Mouse (Mus musculus) gastrocnemius, postnatal 25 days (tissue): Measurements from ENCODE around the gene Smim5. TPM values are rescaled to one million over a fixed set of nuclear protein-coding genes. Genes with fewer than 3 reads are reported as not detected.

ENCODE experiments used
- DNase-seq: peaks from one replicate; pipeline ENCODE4 v3.0.0; 2022
- total RNA-seq, 2 experiments: library from RNA; stranded (reverse); gene quantifications; 1 replicate in 1 of 2; 2 replicates in 1 of 2; pipeline ENCODE4 v1.2.3; 2021

Gene Smim5
- total RNA-seq, 2 experiments from 2014 or later = 0.51 to 1.9 TPM

DNA sequence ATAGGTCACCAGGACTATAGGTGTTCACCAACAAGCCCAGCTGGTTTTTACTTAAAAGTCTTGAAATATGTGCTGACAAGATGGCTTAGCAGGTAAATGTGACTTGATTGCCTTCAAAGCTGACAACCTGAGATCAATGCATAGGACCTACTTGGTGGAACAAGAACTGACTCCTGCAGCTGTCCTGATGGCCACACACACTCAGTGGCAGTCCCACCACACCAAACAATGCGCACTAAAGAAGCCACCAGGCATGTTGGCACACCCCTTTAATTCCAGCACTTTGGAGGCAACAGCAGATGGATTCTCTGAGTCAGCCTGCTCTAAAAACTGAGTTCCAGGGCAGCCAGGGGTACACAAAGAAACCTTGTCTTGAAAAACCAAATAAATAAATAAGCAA, 22.2 kb downstream of the Smim5 start:
- no peak for DNase-seq

DNA sequence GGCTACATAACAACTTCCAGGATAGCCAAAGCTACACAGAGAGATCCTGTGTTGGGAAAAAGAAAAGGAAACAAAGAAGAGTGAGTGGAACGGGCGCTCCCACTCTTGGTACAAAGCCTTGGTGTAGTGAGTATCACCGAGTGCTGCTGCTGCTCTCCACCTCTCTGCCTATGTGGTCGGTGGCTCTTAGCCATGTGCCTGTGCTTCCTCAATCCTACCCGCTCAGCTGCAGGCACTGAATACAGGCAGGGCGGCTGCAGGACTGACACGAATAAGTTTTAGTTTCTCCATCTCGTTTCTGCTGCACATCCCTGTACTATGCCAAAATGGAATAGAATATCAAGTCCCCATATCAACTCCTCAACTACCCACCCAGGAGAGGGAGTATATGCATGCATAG, 29.3 kb downstream of the Smim5 start:
- DNase-seq = no peak

DNA sequence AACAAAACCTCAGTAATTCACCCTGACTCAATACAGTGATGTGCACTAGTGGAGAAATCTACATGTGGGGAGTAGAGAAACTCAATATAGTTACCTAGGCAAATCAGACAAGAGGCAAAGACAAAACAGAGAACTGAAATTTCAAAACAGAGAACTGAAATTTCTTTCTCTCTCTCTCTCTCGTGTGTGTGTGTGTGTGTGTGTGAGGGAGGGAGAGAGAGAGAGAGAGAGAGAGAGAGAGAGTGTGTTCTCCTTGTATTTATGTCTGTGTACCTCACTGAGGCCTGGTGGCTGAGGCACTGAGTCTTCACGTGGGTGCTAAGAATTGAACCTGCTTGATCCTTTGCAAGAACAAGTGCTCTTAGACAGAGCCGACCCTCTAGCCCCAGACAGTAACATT, 30.1 kb downstream of the Smim5 start:
- DNase-seq = no peak

DNA sequence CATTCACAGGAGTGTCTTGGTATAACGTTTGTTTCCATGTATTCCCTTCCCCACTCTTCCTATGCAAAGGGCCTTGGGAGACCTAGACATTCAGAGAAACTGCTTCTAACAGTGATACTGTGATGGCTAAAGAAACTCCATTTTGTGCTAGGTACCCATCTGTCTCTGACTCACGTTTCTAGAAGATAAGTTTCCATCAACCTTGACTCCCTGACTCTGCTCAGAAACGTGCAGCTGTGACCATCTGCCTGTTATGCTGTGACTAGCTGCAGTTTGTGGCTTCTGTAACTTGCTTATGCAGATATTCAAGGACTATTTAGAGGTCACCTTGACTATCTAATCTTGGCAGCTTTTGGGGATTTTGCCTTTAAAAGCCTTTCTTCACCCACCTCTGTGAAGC, 31.5 kb downstream of the Smim5 start:
- DNase-seq = no peak

DNA sequence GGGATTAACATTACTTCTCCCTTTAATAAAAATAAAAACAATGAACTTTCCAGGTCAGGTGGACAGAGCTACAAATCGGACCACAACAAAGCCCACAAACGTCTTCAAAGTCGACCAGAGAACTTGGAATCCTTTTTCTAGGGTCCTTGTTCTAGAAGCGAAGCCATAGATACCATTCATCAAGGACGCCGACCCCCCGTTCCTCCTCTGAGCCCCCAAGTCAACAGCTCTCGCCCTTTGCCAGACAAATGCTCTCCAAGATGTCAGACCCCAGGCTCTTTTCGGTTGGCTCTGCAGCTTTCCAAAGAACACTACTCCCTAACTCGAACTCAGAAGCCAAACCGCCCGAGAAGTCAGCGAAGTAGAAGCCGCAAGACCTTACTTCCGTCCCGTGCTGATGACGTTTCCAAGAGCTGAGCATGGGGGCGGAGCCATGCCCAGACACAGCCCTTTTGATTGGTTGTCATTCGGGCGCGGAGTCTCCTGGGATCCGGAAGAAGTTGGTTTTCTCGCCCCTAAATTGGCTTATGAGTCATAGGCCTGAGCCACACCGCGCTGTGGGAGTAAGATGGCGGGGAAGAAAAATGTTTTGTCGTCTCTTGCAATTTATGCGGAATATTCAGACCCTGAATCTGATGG, 33.5 kb downstream of the Smim5 start, which contains the start of the genes Sap30bp and Recql5:
Gene Sap30bp (plus strand): TSS at position 175 of the 639 bp plus-strand sequence.
Gene Recql5 (minus strand): TSS at position 370 of the 639 bp plus-strand sequence.
- peak; percentile 95 for DNase-seq

DNA sequence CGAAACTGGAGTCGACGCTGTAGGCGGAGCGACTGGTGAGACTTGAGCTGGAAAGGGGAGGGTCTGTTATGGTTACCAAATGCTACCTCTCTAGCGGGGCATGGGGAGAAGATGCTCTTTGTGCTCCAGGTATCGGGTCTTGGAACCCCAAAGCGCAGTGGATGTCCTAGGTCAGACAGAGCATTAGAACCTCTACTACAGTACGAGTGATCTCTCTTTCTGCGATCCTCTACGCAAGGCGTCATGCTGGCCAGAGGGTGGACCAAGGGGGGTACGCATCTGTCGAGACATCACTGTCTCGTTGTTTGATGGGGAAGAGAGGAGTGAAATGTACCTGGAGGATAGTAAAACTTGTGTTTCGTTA, 34.0 kb downstream of the Smim5 start:
- no peak for DNase-seq

DNA sequence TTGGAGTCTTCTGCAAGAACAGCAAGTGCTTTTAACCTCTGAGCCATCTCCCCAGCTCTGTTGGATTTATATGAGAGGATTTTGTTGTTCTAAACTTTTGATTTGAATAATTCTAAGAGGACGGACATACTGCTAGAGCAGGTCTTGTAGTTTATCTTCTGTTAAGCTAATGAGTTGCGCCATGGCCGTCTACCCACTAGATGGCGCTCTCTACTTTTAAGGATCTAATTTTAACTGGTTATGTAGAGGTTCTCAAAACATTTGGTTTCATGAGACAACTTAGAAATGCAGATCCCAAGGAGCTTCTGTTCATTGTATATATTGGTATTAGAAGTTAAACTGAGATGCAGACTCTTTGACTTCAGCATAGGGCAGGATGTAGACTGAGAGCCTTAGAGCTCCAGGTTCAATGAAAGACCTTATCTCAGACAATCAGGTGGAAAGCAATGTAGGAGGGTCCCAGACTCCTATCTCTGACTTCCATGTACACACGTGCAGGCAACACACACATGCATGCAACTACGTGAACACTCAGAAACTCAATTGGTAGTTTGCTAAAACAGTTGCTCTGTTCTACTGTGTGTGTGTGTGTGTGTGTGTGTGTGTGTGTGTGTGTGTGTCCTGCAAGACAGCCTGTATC, 40.0 kb downstream of the Smim5 start:
- no peak for DNase-seq

DNA sequence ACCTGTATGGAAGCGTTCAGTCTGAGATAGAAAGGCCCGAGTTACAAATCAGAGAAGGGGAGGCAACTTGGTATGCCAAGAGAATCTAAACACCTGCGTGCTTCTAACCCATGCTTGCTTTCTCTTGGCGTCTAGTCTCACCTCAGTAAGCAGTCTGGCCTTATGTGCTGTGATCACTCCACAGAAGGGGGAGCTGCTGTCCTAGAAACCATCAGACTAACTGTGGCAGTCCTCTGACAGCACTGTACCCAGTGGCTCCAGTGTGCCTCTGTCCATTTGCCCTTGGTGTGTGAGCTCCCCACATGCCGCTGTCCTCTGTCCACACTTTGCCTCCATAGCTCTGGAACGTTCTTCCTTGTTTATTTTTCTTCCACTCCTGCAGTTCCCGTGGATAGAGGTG, 42.2 kb downstream of the Smim5 start:
- DNase-seq = no peak

DNA sequence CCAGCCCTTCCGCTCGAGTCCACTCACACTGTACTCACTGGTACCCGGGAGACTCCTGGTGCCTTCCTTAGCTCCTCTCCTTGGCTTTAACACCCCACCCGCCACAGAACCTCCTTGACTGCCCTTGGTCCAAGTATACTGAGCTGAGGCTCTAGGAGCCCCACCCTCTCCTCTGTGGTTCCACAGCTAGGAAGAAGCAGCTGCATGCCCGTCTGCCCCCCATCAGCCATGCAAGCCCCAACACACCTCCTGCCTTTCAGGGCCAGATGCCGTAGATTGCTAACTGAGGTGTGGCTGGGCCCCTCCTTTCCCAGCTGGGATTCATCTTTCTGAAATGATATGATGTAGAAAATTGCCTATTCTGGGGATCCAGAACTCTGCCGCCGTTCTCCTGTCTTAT, 45.5 kb downstream of the Smim5 start:
- DNase-seq = no peak

DNA sequence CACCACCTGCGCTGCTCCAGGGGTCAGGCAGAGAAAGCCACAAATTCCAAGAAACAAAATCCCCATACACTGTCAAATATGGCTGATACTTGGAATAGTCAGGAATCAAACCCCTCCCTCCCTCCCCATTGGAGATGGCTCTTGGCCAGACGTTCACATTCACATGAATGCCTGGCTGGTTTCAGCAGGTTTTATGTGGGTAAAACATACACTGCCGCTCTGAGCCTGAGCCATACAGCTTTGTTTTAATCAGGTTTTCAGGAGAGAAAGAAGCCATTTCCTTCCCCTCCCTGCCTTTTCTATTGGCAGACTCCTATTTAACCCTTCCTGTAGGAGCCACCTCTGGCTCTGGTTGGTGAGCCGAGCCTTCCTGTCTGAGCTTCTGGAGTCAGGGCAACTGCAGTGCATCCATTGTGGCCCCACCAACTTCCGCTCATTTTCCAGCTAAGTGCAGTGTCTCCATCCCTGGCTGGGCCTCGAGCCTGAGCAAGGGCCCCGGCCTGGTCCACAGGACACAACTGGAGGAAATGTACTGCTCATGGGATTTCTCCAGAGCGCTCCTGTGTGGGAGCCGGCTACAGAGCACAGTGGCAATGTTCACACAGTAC, 46.6 kb downstream of the Smim5 start:
- DNase-seq = no peak

DNA sequence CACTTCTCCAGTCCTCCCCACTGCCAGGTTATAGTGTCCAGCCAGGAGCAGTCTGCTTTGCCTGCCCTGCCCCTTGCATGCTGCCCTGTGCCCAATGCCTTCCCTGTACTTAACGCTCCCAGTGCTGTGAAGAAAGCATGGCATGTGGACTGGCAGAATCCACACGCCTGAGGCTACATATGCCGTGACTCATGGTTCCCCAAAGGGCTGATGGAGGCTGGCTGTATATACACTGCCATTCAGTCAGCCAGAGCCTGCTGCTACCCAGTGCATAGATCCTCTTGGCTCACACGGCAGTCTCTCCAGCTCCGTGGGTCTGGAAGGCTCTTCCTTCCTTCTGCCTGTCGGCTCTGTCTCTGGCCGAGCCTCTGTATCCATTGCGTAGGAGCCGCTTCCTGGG, 48.5 kb downstream of the Smim5 start:
- no peak for DNase-seq

DNA sequence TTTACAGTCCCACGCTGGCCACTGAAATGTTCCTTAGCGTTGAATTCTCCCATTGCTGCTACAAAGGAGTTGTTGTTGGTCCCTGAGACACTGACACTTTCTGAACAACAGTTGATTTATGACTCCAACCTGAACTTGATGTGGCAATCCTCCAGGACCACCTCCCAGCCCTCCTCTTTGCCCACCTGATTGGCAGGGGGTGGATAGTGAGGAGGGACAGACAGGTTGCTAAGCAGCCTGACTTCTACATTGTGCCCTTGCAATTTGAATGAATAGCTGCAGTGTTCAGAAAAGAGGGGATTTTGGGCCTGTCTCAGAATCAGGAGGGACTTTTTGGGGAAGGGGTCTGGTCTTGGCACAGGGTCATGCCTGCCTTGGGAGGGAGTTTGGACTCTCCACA, 51.0 kb downstream of the Smim5 start:
- DNase-seq = no peak

DNA sequence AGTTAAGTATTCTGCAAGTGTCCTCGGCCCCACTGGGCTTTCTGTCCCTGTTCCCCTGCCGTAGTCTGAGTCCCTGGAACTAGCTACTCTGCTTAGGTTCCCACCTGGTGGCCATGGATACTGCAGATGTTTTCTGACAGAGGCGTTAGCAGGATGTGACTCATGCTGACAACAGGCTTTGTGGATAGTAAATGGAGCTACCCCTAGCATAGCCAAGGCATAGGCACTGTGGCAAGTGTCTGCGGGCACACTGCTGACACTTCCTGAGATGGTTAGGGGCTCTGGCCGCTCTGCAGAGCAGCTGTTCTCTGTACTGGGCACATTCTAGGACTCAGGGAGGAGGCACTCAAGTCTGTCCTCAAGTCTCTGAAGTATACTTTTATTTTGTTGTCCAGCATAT, 54.9 kb downstream of the Smim5 start:
- DNase-seq = no peak

DNA sequence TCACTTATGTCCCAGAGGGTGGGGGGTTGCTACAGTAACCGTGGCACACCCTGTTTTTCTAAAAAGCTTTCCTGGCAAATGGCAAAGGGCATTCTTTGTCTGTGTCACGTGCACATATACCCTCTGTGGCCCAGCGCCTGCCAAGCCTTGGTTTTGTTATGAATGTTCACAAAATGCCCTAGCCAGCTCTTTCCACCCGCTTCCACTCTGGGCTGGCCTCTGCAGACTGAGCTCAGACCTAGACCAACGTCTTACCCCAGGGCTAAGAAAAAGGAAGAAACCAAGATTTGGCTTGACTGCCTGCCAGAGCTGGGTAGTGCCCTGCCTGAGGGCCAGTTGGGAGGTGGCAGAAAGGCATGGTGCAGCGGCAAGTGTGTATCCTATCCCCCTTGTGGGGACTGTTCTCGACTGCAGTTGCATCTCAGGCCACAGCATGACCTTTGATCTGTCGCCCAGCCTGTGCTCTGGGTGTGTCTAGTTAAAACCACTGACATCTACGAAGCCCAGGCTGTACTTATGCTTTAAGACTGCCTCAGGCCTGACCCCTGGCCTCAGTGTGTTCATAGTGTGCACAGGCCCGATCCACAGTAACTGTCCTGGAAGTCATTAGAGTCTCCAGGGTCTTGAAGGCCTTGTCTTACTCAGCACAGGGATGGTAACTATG, 55.6 kb downstream of the Smim5 start:
- no peak for DNase-seq

Other genes starting within 250 kb of the Smim5 start
- 10 to 100 TPM; 56.5 to 58.2 TPM for gene Grb2, start 191.4 kb upstream of the Smim5 start, total RNA-seq
- gene Tmem94, start 134.5 kb upstream of the Smim5 start, total RNA-seq = 10 to 100 TPM; 68.5 to 72.2 TPM
- gene Caskin2, start 86.3 kb upstream of the Smim5 start, total RNA-seq = 10 to 100 TPM; 13.7 to 13.9 TPM
- gene Tsen54, start 85.2 kb upstream of the Smim5 start, total RNA-seq = 1 to 10 TPM; 3.2 to 7.5 TPM
- gene Llgl2, start 75.9 kb upstream of the Smim5 start, total RNA-seq = 1 to 10 TPM; 7.8 to 9.0 TPM
- not detected for gene Myo15b, start 41.6 kb upstream of the Smim5 start, total RNA-seq
- not detected for gene Smim6, start 12.1 kb downstream of the Smim5 start, total RNA-seq
- 10 to 100 TPM in 1 of 2 experiments, 1 to 10 TPM in 1; 9.4 to 14.5 TPM for gene Sap30bp, start 33.3 kb downstream of the Smim5 start, total RNA-seq
- gene Recql5, start 33.5 kb downstream of the Smim5 start, total RNA-seq = 1 to 10 TPM; 4.9 to 6.8 TPM
- gene Itgb4, start 74.7 kb downstream of the Smim5 start, total RNA-seq = 1 to 10 TPM; 4.2 to 4.5 TPM
- 1 to 10 TPM; 3.6 to 4.3 TPM for gene Galk1, start 112.8 kb downstream of the Smim5 start, total RNA-seq
- 10 to 100 TPM; 65.8 to 68.4 TPM for gene H3f3b, start 128.0 kb downstream of the Smim5 start, total RNA-seq
- gene Unk, start 130.4 kb downstream of the Smim5 start, total RNA-seq = 1 to 10 TPM; 6.1 to 6.6 TPM
- under 1 TPM; 0.16 to 0.38 TPM for gene Unc13d, start 178.0 kb downstream of the Smim5 start, total RNA-seq
- gene Wbp2, start 187.0 kb downstream of the Smim5 start, total RNA-seq = 10 to 100 TPM; 58.1 to 64.4 TPM
- gene Trim47, start 227.2 kb downstream of the Smim5 start, total RNA-seq = 10 to 100 TPM in 1 of 2 experiments, 1 to 10 TPM in 1; 7.9 to 14.5 TPM
- gene Trim65, start 231.2 kb downstream of the Smim5 start, total RNA-seq = 1 to 10 TPM; 5.1 to 5.4 TPM
- 10 to 100 TPM; 48.7 to 50.8 TPM for gene Mrpl38, start 238.9 kb downstream of the Smim5 start, total RNA-seq